Mouse (Mus musculus) layer of hippocampus, postnatal 10 days (tissue): ENCODE results near the gene Frmd5. TPM values are rescaled to one million over a fixed set of nuclear protein-coding genes. Genes with fewer than 3 reads are reported as not detected.

ENCODE experiments used
- DNase-seq, 2 experiments: peaks; one replicate each; pipeline ENCODE4 v3.0.0; 2021; ENCODE audit warnings: low spot score in 2 of 2
- total RNA-seq, 2 experiments: library from RNA; stranded (reverse); gene quantifications; 2 replicates each; pipeline ENCODE4 v1.2.3; 2021

The Frmd5 gene
- total RNA-seq, 2 experiments from 2014 or later, result 36.9 to 38.8 TPM

- no peak for DNase-seq
Observed at GRCm38 (mm10) chr2:121688107-121688506, 118.8 kb downstream of the Frmd5 start.

GRCm38 (mm10) chr2:121683606-121684005 lies 123.3 kb downstream of the Frmd5 start:
- DNase-seq, result no peak

- no peak for DNase-seq
Observed at GRCm38 (mm10) chr2:121682361-121682760, 124.5 kb downstream of the Frmd5 start.

- DNase-seq, result no peak
Observed at GRCm38 (mm10) chr2:121679711-121680110, 127.2 kb downstream of the Frmd5 start.

GRCm38 (mm10) chr2:121677649-121677986 lies 129.3 kb downstream of the Frmd5 start:
- no peak for DNase-seq

- no peak for DNase-seq
Observed at GRCm38 (mm10) chr2:121676951-121677648, 129.8 kb downstream of the Frmd5 start.

- no peak for DNase-seq
Observed at GRCm38 (mm10) chr2:121675895-121676294, 131.0 kb downstream of the Frmd5 start.

- no peak for DNase-seq
Observed at GRCm38 (mm10) chr2:121675136-121675535, 131.8 kb downstream of the Frmd5 start.

GRCm38 (mm10) chr2:121674211-121674610 lies 132.7 kb downstream of the Frmd5 start:
- no peak for DNase-seq

GRCm38 (mm10) chr2:121669846-121670245 lies 137.0 kb downstream of the Frmd5 start:
- no peak for DNase-seq

- no peak for DNase-seq
Observed at GRCm38 (mm10) chr2:121668256-121668655, 138.6 kb downstream of the Frmd5 start.

- no peak for DNase-seq
Observed at GRCm38 (mm10) chr2:121661160-121661502, 145.8 kb downstream of the Frmd5 start.

GRCm38 (mm10) chr2:121660461-121661159 lies 146.3 kb downstream of the Frmd5 start:
- no peak for DNase-seq

- no peak for DNase-seq
Observed at GRCm38 (mm10) chr2:121659350-121659749, 147.5 kb downstream of the Frmd5 start.

GRCm38 (mm10) chr2:121658123-121658767 lies 148.6 kb downstream of the Frmd5 start:
- no peak for DNase-seq

GRCm38 (mm10) chr2:121655966-121656365 lies 150.9 kb downstream of the Frmd5 start:
- DNase-seq, result no peak

- DNase-seq, result no peak
Observed at GRCm38 (mm10) chr2:121655106-121655505, 151.8 kb downstream of the Frmd5 start.

GRCm38 (mm10) chr2:121646528-121646927 lies 160.4 kb downstream of the Frmd5 start:
- DNase-seq, result no peak

GRCm38 (mm10) chr2:121642934-121643333 lies 164.0 kb downstream of the Frmd5 start:
- no peak for DNase-seq

GRCm38 (mm10) chr2:121632091-121632490 lies 174.8 kb downstream of the Frmd5 start:
- no peak for DNase-seq

GRCm38 (mm10) chr2:121630286-121630685 lies 176.6 kb downstream of the Frmd5 start:
- DNase-seq, result no peak

- DNase-seq, result no peak
Observed at GRCm38 (mm10) chr2:121628290-121628689, 178.6 kb downstream of the Frmd5 start.
